Mouse (Mus musculus) ES-E14 (cell line): ENCODE measurements at regions not wholly inside any gene's neighbourhood (a gene's known extent, or its start where the extent isn't known, plus 50 kb on each side); places are given as distances from the start of the nearest gene placed in this dataset.

Experiments used
- CHD2 ChIP-seq: IDR thresholded peaks from 2 replicates; pipeline ENCODE4 v1.6.1; 2014; ENCODE audit warnings: mild to moderate bottlenecking, low read depth, low read length, inconsistent platforms
- HCFC1 ChIP-seq: IDR thresholded peaks from 2 replicates; pipeline ENCODE4 v1.6.1; 2012; ENCODE audit warnings: low read length, inconsistent platforms, borderline replicate concordance; ENCODE audit not compliant: insufficient read depth
- ZC3H11A ChIP-seq: IDR thresholded peaks from 2 replicates; pipeline ENCODE4 v1.6.1; 2012; ENCODE audit warnings: low read depth, mild to moderate bottlenecking, inconsistent platforms, low read length, borderline replicate concordance
- ZNF384 ChIP-seq: IDR thresholded peaks from 2 replicates; pipeline ENCODE4 v1.6.1; 2012; ENCODE audit warnings: low read depth, low read length, inconsistent platforms

GRCm38 (mm10) chr15:31960301-31960700 lies 216.8 kb upstream of the Tas2r119 start:
- TF ChIP-seq ZNF384 (no peak), HCFC1 (no peak), ZC3H11A (no peak), CHD2 (no peak)
